Mouse (Mus musculus) gastrocnemius, postnatal 10 days (tissue): ENCODE data around the gene Vdac1. TPM values are rescaled to one million over a fixed set of nuclear protein-coding genes. Genes with fewer than 3 reads are reported as not detected.
A peak's percentile ranks its signal among the peaks of the same experiment; 100 is the strongest.

ENCODE experiments used
- DNase-seq: peaks from one replicate; pipeline ENCODE4 v3.0.0; 2021; ENCODE audit warnings: mixed read lengths
- total RNA-seq, 2 experiments: library from RNA; stranded (reverse); gene quantifications; 2 replicates each; pipeline ENCODE4 v1.2.3; 2021

The Vdac1 gene
- total RNA-seq, 2 experiments from 2014 or later, result 1,018 to 1,167 TPM

- no peak for DNase-seq
These were observed 59.8 kb downstream of the Vdac1 start for GRCm38 (mm10) chr11:52420296-52421052.

GRCm38 (mm10) chr11:52421053-52421778 is 60.6 kb downstream of the Vdac1 start:
- peak; percentile 68 for DNase-seq

- DNase-seq, result no peak
These were observed 68.8 kb downstream of the Vdac1 start for GRCm38 (mm10) chr11:52429440-52429839.

- peak; percentile 24 for DNase-seq
These were observed 70.9 kb downstream of the Vdac1 start for GRCm38 (mm10) chr11:52431594-52431993.

GRCm38 (mm10) chr11:52432148-52432547 is 71.5 kb downstream of the Vdac1 start:
- DNase-seq, result no peak

GRCm38 (mm10) chr11:52433076-52433796 is 72.6 kb downstream of the Vdac1 start:
- DNase-seq, result peak; percentile 17

GRCm38 (mm10) chr11:52433797-52434195 is 73.1 kb downstream of the Vdac1 start:
- DNase-seq, result no peak

GRCm38 (mm10) chr11:52435466-52435865 is 74.8 kb downstream of the Vdac1 start:
- DNase-seq, result no peak

- DNase-seq, result no peak
These were observed 76.5 kb downstream of the Vdac1 start for GRCm38 (mm10) chr11:52437123-52437522.

Other genes with a start within 250 kb of the Vdac1 start
- gene Olfr1373, start 215.3 kb upstream of the Vdac1 start, total RNA-seq, result not detected
- gene Olfr1371, start 146.9 kb upstream of the Vdac1 start, total RNA-seq, result not detected
- 100 to 1,000 TPM; 254 to 257 TPM for gene Skp1a, start 128.9 kb upstream of the Vdac1 start, total RNA-seq
- 1 to 10 TPM; 2.0 to 4.6 TPM for gene Tcf7, start 77.8 kb upstream of the Vdac1 start, total RNA-seq
- gene 9530068E07Rik, start 35.6 kb downstream of the Vdac1 start, total RNA-seq, result 10 to 100 TPM; 76.7 to 83.4 TPM